Mouse (Mus musculus) liver, embryonic 13.5 days (tissue): Measurements from ENCODE around the gene Ppp1r1b. TPM values are rescaled to one million over a fixed set of nuclear protein-coding genes. Genes with fewer than 3 reads are reported as not detected.

ENCODE experiments used
- ATAC-seq: fragments of 200-750 bp; cut with Nextera tagmentation; 2 replicates; pipeline ENCODE4 v1.8.0; 2017; ENCODE audit warnings: low read depth, mild to moderate bottlenecking, moderate number of reproducible peaks, moderate library complexity
- DNase-seq: peaks from one replicate; pipeline ENCODE4 v3.0.0; 2022
- H3K27ac ChIP-seq: fragments of 300-500 bp; sonication (generic); 2 replicates; pipeline ENCODE4 v1.5.1; 2015; ENCODE audit warnings: moderate library complexity, mild to moderate bottlenecking, inconsistent platforms
- H3K27me3 ChIP-seq: fragments of 300-500 bp; sonication (generic); 2 replicates; pipeline ENCODE4 v1.6.1; 2015; ENCODE audit warnings: mild to moderate bottlenecking, inconsistent platforms
- H3K36me3 ChIP-seq: fragments of 300-500 bp; sonication (generic); 2 replicates; pipeline ENCODE4 v1.6.1; 2015; ENCODE audit warnings: mild to moderate bottlenecking, inconsistent platforms
- H3K4me1 ChIP-seq: fragments of 300-500 bp; sonication (generic); replicated peaks from 2 replicates; pipeline ENCODE4 v1.6.1; 2015; ENCODE audit warnings: inconsistent platforms
- H3K4me2 ChIP-seq: fragments of 300-500 bp; sonication (generic); 2 replicates; pipeline ENCODE4 v1.6.1; 2015; ENCODE audit warnings: inconsistent platforms, mild to moderate bottlenecking, moderate library complexity
- H3K4me3 ChIP-seq: fragments of 300-500 bp; sonication (generic); replicated peaks from 2 replicates; pipeline ENCODE4 v1.5.1; 2015; ENCODE audit warnings: mild to moderate bottlenecking, inconsistent platforms
- H3K9ac ChIP-seq: fragments of 300-500 bp; sonication (generic); 2 replicates; pipeline ENCODE4 v1.6.1; 2015; ENCODE audit warnings: mild to moderate bottlenecking, inconsistent platforms
- H3K9me3 ChIP-seq: fragments of 300-500 bp; sonication (generic); replicated peaks from 2 replicates; pipeline ENCODE4 v1.6.1; 2016; ENCODE audit warnings: inconsistent platforms
- WGBS: fragments of 180-500 bp; shearing (Covaris S2); methylation state at CpG from one replicate; pipeline ENCODE4 v1.1.7; 2015; ENCODE audit not compliant: insufficient replicate concordance; 5-methylcytosine and 5-hydroxymethylcytosine counted together
- polyA plus RNA-seq: library from polyadenylated mRNA; unstranded; fragments of >200 nt; fragmentation: Nextera tagmentation; extraction: Ambion mirVana; gene quantifications from 2 replicates; pipeline ENCODE4 v1.2.1, GENCODE M21; 2015

Ppp1r1b gene
- polyA plus RNA-seq = 0.13 and 0.19 TPM in 2 replicates

GRCm38 (mm10) chr11:98348083-98348961 is at the start of gene Ppp1r1b:
Gene Ppp1r1b (plus strand): TSS chr11:98348404.
- DNase-seq = no peak
- Histone ChIP-seq H3K9ac (no peak within 1 kb of the TSS), H3K4me3 (peak within 1 kb of the TSS; percentile 40), H3K9me3 (no peaks in the 10 kb centered on the region), H3K4me2 (peak within 1 kb of the TSS; percentile 59), H3K27ac (no peak within 1 kb of the TSS), H3K4me1 (0 out of 2 replicates have a peak, but pooled peaks cover 9% of the 10 kb centered on the region), H3K36me3 (no peaks in the 10 kb centered on the region), H3K27me3 (peaks cover 97% of the 10 kb centered on the region)
- WGBS = 3% methylated on average over 55 of the region's 55 CpGs
- ATAC-seq = no peak

- Histone ChIP-seq H3K9me3 (no peaks in the 10 kb centered on the region), H3K9ac (no peak overlapping the region), H3K27me3 (peaks cover 74% of the 10 kb centered on the region), H3K4me1 (peaks cover 15% of the 10 kb centered on the region), H3K4me2 (0 out of 2 replicates have a peak overlapping the region, but pooled peaks have one; percentile 6), H3K36me3 (no peaks in the 10 kb centered on the region), H3K4me3 (no peak overlapping the region), H3K27ac (no peak overlapping the region)
- no peak for ATAC-seq
- no peak for DNase-seq
- 23% methylated on average over 10 of the region's 10 CpGs for WGBS
Observed at GRCm38 (mm10) chr11:98298484-98299205, 49.6 kb upstream of the Ppp1r1b start.

- Histone ChIP-seq H3K4me2 (no peak overlapping the region), H3K9me3 (no peaks in the 10 kb centered on the region), H3K36me3 (no peaks in the 10 kb centered on the region), H3K9ac (no peak overlapping the region), H3K4me3 (no peak overlapping the region), H3K27me3 (peaks cover 78% of the 10 kb centered on the region), H3K4me1 (no peaks in the 10 kb centered on the region), H3K27ac (no peak overlapping the region)
- DNase-seq = peak; percentile 28
- ATAC-seq = no peak
- 3% methylated on average over 26 of the region's 26 CpGs for WGBS
Observed at GRCm38 (mm10) chr11:98313790-98314323, 34.3 kb upstream of the Ppp1r1b start.

- ATAC-seq (no peak), DNase-seq (no peak)
- Histone ChIP-seq H3K27me3 (peaks cover 95% of the 10 kb centered on the region), H3K4me2 (no peak overlapping the region), H3K9ac (no peak overlapping the region), H3K4me3 (no peak overlapping the region), H3K27ac (no peak overlapping the region), H3K36me3 (no peaks in the 10 kb centered on the region), H3K4me1 (no peaks in the 10 kb centered on the region), H3K9me3 (no peaks in the 10 kb centered on the region)
- WGBS = 9% methylated on average over 7 of the region's 7 CpGs
Observed at GRCm38 (mm10) chr11:98317479-98317878, 30.7 kb upstream of the Ppp1r1b start.

GRCm38 (mm10) chr11:98318421-98319116 is 29.6 kb upstream of the Ppp1r1b start:
- no peak overlapping the region for H3K4me2 ChIP-seq
- no peak overlapping the region for H3K27ac ChIP-seq
- no peaks in the 10 kb centered on the region for H3K9me3 ChIP-seq
- H3K4me3 ChIP-seq = no peak overlapping the region
- no peak for ATAC-seq
- H3K9ac ChIP-seq = no peak overlapping the region
- H3K36me3 ChIP-seq = no peaks in the 10 kb centered on the region
- no peak for DNase-seq
- peaks cover 98% of the 10 kb centered on the region for H3K27me3 ChIP-seq
- H3K4me1 ChIP-seq = no peaks in the 10 kb centered on the region
- 1% methylated on average over 14 of the region's 14 CpGs for WGBS

GRCm38 (mm10) chr11:98319120-98319519 is 29.1 kb upstream of the Ppp1r1b start:
- Histone ChIP-seq H3K27ac (no peak overlapping the region), H3K36me3 (no peaks in the 10 kb centered on the region), H3K9me3 (no peaks in the 10 kb centered on the region), H3K4me2 (no peak overlapping the region), H3K4me3 (no peak overlapping the region), H3K4me1 (no peaks in the 10 kb centered on the region), H3K9ac (no peak overlapping the region), H3K27me3 (peaks cover 99% of the 10 kb centered on the region)
- WGBS = 5% methylated on average over 15 of the region's 15 CpGs
- ATAC-seq = no peak
- DNase-seq = no peak

- H3K9me3 ChIP-seq = no peaks in the 10 kb centered on the region
- H3K4me1 ChIP-seq = no peaks in the 10 kb centered on the region
- H3K27me3 ChIP-seq = peaks cover 99% of the 10 kb centered on the region
- DNase-seq = no peak
- no peak overlapping the region for H3K9ac ChIP-seq
- no peaks in the 10 kb centered on the region for H3K36me3 ChIP-seq
- 17% methylated on average over 4 of the region's 4 CpGs for WGBS
- no peak overlapping the region for H3K4me3 ChIP-seq
- H3K27ac ChIP-seq = no peak overlapping the region
- ATAC-seq = no peak
- no peak overlapping the region for H3K4me2 ChIP-seq
Observed at GRCm38 (mm10) chr11:98319544-98319943, 28.7 kb upstream of the Ppp1r1b start.

GRCm38 (mm10) chr11:98319944-98320343 is 28.3 kb upstream of the Ppp1r1b start:
- no peaks in the 10 kb centered on the region for H3K36me3 ChIP-seq
- H3K27me3 ChIP-seq = peaks cover 100% of the 10 kb centered on the region
- DNase-seq (no peak), ATAC-seq (no peak)
- WGBS = 6% methylated on average over 2 of the region's 2 CpGs
- H3K4me3 ChIP-seq = no peak overlapping the region
- H3K9me3 ChIP-seq = no peaks in the 10 kb centered on the region
- no peak overlapping the region for H3K4me2 ChIP-seq
- H3K4me1 ChIP-seq = no peaks in the 10 kb centered on the region
- no peak overlapping the region for H3K9ac ChIP-seq
- no peak overlapping the region for H3K27ac ChIP-seq

GRCm38 (mm10) chr11:98320381-98320780 is 27.8 kb upstream of the Ppp1r1b start:
- H3K4me2 ChIP-seq = no peak overlapping the region
- H3K4me1 ChIP-seq = no peaks in the 10 kb centered on the region
- 18% methylated on average over 12 of the region's 12 CpGs for WGBS
- no peak overlapping the region for H3K27ac ChIP-seq
- H3K9me3 ChIP-seq = no peaks in the 10 kb centered on the region
- ATAC-seq (no peak), DNase-seq (no peak)
- H3K36me3 ChIP-seq = no peaks in the 10 kb centered on the region
- H3K27me3 ChIP-seq = peaks cover 100% of the 10 kb centered on the region
- no peak overlapping the region for H3K4me3 ChIP-seq
- no peak overlapping the region for H3K9ac ChIP-seq

- no peaks in the 10 kb centered on the region for H3K9me3 ChIP-seq
- H3K4me2 ChIP-seq = no peak overlapping the region
- 2% methylated on average over 30 of the region's 30 CpGs for WGBS
Observed at GRCm38 (mm10) chr11:98320806-98321676, 27.2 kb upstream of the Ppp1r1b start.

More at GRCm38 (mm10) chr11:98320806-98321676, 27.2 kb upstream of the Ppp1r1b start:
- Histone ChIP-seq H3K27me3 (peaks cover 100% of the 10 kb centered on the region), H3K36me3 (no peaks in the 10 kb centered on the region), H3K9ac (no peak overlapping the region), H3K27ac (no peak overlapping the region), H3K4me3 (no peak overlapping the region), H3K4me1 (no peaks in the 10 kb centered on the region)
- DNase-seq = no peak
- no peak for ATAC-seq
